Mouse (Mus musculus) C2C12 (cell line): ENCODE measurements around the gene Ilk.

Experiments
- CTCF ChIP-seq: IDR thresholded peaks from one replicate; pipeline ENCODE4 v1.5.1; 2011; ENCODE audit not compliant: control insufficient read depth, insufficient read depth, insufficient read length
- FOSL1 ChIP-seq: IDR thresholded peaks from one replicate; pipeline ENCODE4 v1.8.0; 2011; ENCODE audit warnings: mild to moderate bottlenecking, low read length; ENCODE audit not compliant: poor library complexity, insufficient read depth, severe bottlenecking
- MAX ChIP-seq: IDR thresholded peaks from one replicate; pipeline ENCODE4 v1.6.1; 2011; ENCODE audit warnings: mild to moderate bottlenecking, control low read depth
- MYOG ChIP-seq: IDR thresholded peaks from one replicate; pipeline ENCODE4 v1.6.1; 2011; ENCODE audit not compliant: control insufficient read depth, insufficient read length; ENCODE audit errors: extremely low read depth

DNA sequence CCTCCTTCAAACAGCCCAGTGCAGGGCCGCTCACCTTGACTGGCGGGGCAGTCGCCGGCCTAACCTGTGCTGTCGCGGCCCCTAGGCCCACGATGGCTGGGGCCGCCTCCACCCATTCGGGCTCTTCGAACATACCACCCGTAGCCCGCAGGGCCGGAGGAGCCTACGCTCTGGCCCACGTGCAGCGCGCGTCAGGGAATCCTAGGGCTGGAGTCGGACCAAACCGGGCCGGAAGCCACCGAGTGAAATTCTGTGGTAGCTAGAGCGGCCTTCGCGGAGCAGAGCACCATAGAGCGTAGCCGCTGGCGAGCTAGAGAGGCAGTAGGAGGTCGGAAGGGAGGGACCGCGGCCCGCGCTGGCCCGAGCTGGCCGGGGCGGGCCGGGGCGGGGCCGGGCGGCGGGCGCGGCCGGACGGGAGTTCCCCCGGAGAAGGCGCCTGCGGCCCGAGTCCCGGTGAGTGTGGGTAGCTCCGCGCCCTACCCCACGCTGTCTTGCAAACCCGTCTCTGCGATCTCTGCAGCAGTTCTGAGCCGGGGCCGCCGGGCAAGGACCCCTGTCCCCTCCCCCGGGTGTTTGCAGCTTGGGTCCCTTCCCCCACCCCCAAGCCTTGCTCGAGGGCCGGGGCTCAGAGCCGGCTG is at the start of gene Ilk:
- TF ChIP-seq CTCF (no peak), MYOG (no peak), FOSL1 (no peak), MAX (peak; percentile 95)
